Comparison of ENCODE assay signal across 8 mouse cellular contexts in the genomic region with DNA sequence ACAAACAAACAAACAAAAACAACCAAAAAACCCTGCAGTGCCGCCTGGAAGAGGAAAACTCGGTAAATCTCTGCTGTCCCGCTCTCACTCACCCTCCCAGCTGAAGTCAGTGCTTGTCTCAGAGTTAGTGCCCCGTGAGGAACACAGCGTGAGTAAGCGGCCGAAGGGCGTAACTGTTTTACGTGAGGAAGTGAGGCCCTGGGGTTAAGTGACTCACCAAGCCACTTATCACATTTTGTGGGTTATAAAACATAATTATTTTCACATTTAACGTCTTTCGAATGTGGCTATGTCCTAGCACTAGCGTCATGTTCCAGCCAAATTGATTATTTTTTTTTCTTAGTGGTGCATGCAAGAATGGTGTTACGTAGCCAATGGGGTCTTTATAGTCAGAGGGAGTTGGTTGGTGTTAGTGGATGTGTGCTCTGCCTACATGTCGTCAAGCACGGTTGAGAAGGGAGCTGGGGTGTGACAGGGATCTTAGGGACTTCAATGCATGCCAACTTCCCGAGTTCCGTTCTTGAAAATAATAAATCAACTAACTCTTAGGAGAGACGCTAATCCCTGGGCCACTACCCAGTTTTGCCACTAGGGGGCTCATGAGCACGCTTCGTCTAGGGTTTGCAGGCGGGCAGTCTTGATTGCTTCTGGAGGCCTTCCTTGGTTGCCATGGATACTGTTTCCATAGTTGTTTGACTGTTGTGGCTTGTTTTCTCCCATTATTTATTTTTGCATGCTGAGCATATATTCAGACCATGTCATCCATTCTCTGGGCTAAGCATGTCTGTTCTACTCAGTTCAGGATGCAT. TPM values are rescaled to one million over a fixed set of nuclear protein-coding genes. Genes with fewer than 3 reads are reported as not detected.
A peak's percentile ranks its signal among the peaks of the same experiment; 100 is the strongest.
DNase-seq lines count a peak whose midpoint lies in the region; ATAC-seq lines count a peak whose summit lies in the region.

No protein-coding gene starts in this region.

- ATAC-seq in frontal cortex, adult (ENCODE audit: low TSS enrichment) = peak; percentile 88
- peak; percentile 93 for ATAC-seq in hindbrain, embryonic 16.5 days

- peak overlapping the region; percentile 60 for H3K27ac ChIP-seq in hindbrain, embryonic 16.5 days (ENCODE audit: low read depth, low read length)

- no peak overlapping the region for H3K4me3 ChIP-seq in hindbrain, embryonic 16.5 days (ENCODE audit: low read length)
- H3K4me3 ChIP-seq in megakaryocyte, embryonic 14.5 days (replicated peaks) = peak overlapping the region; percentile 83

- no peaks in the 10 kb centered on the region; the same call in 1 of the 2 replicates for H3K9me3 ChIP-seq in hindbrain, embryonic 16.5 days (ENCODE audit: control insufficient read depth, low read length)
- peaks cover 9% of the 10 kb centered on the region for H3K9me3 ChIP-seq in megakaryocyte, embryonic 14.5 days

- 47% methylated on average over 21 of the region's 21 CpGs for WGBS in hindbrain, embryonic 16.5 days

- no peak overlapping the region for H3K9ac ChIP-seq in hindbrain, embryonic 16.5 days (ENCODE audit: low read depth, low read length)

- no peaks in the 10 kb centered on the region for H3K36me3 ChIP-seq in hindbrain, embryonic 16.5 days (ENCODE audit: control insufficient read depth, insufficient read depth, low read length)
- H3K36me3 ChIP-seq in megakaryocyte, embryonic 14.5 days (replicated peaks; ENCODE audit: low read length) = no peaks in the 10 kb centered on the region

- DNase-seq in R1 (ENCODE audit: low read depth, low spot score) = peak; percentile 96
- DNase-seq in cerebellum, adult 9-10 months = peak; percentile 60
- peak; percentile 68 for DNase-seq in layer of hippocampus, postnatal 36 days
- peak; percentile 82 to 90 for DNase-seq in right cerebral cortex, adult 2 months (ENCODE audit: low spot score in 2 of 2)
- DNase-seq in urinary bladder, postnatal 36 days (ENCODE audit: low spot score in 2 of 2) = peak; percentile 74 to 81

- no peaks in the 10 kb centered on the region for H3K27me3 ChIP-seq in hindbrain, embryonic 16.5 days (replicated peaks; ENCODE audit: control insufficient read depth, insufficient read depth, low read length)
- H3K27me3 ChIP-seq in megakaryocyte, embryonic 14.5 days (replicated peaks) = peaks cover 29% of the 10 kb centered on the region

- peak overlapping the region; percentile 24; the same call in 1 of the 2 replicates for H3K4me2 ChIP-seq in hindbrain, embryonic 16.5 days (ENCODE audit: low read length)

- H3K4me1 ChIP-seq in hindbrain, embryonic 16.5 days (ENCODE audit: control insufficient read depth, insufficient read depth, low read depth, low read length) = no peaks in the 10 kb centered on the region
- H3K4me1 ChIP-seq in megakaryocyte, embryonic 14.5 days = peaks cover 8% of the 10 kb centered on the region

RNA-seq across cellular contexts. Expression of a gene that starts 10.7 kb away (rescaled TPM):
- polyA plus RNA-seq in hindbrain, embryonic 16.5 days (2015; fragmentation: Nextera tagmentation; extraction: Ambion mirVana) = not detected in 2 replicates
- total RNA-seq in layer of hippocampus, postnatal 36 days (2021) = not detected
- not detected in 2 replicates for polyA plus RNA-seq in megakaryocyte, embryonic 14.5 days (2012; ENCODE audit: insufficient read depth, low replicate concordance)

RNA-seq across cellular contexts. Expression of a gene that starts 23.4 kb away (rescaled TPM):
- 0.11 and 0.12 TPM in 2 replicates for polyA plus RNA-seq in hindbrain, embryonic 16.5 days (2015; fragmentation: Nextera tagmentation; extraction: Ambion mirVana)
- total RNA-seq in layer of hippocampus, postnatal 36 days (2021) = not detected
- polyA plus RNA-seq in megakaryocyte, embryonic 14.5 days (2012; ENCODE audit: insufficient read depth, low replicate concordance) = not detected in 2 replicates

RNA-seq across cellular contexts. Expression of a gene that starts 35.8 kb away (rescaled TPM):
- polyA plus RNA-seq in hindbrain, embryonic 16.5 days (2015; fragmentation: Nextera tagmentation; extraction: Ambion mirVana) = not detected in 2 replicates
- not detected for total RNA-seq in layer of hippocampus, postnatal 36 days (2021)
- polyA plus RNA-seq in megakaryocyte, embryonic 14.5 days (2012; ENCODE audit: insufficient read depth, low replicate concordance) = 0.55 TPM in 1 of 2 replicates, not detected in the other

RNA-seq across cellular contexts. Expression of a gene that starts 38.7 kb away (rescaled TPM):
- polyA plus RNA-seq in hindbrain, embryonic 16.5 days (2015; fragmentation: Nextera tagmentation; extraction: Ambion mirVana) = 0.19 and 0.28 TPM in 2 replicates
- under 1 TPM in 1 of 2 experiments, not detected in 1; 0.40 TPM for total RNA-seq in layer of hippocampus, postnatal 36 days (2021)
- polyA plus RNA-seq in megakaryocyte, embryonic 14.5 days (2012; ENCODE audit: insufficient read depth, low replicate concordance) = not detected in 2 replicates

RNA-seq across cellular contexts. Expression of a gene that starts 52.9 kb away (rescaled TPM):
- polyA plus RNA-seq in hindbrain, embryonic 16.5 days (2015; fragmentation: Nextera tagmentation; extraction: Ambion mirVana) = not detected in 2 replicates
- not detected for total RNA-seq in layer of hippocampus, postnatal 36 days (2021)
- not detected in 2 replicates for polyA plus RNA-seq in megakaryocyte, embryonic 14.5 days (2012; ENCODE audit: insufficient read depth, low replicate concordance)
